Mouse (Mus musculus): ENCODE measurements at regions not wholly inside any gene's neighbourhood (a gene's known extent, or its start where the extent isn't known, plus 50 kb on each side); places are given as distances from the start of the nearest gene placed in this dataset.

DNA sequence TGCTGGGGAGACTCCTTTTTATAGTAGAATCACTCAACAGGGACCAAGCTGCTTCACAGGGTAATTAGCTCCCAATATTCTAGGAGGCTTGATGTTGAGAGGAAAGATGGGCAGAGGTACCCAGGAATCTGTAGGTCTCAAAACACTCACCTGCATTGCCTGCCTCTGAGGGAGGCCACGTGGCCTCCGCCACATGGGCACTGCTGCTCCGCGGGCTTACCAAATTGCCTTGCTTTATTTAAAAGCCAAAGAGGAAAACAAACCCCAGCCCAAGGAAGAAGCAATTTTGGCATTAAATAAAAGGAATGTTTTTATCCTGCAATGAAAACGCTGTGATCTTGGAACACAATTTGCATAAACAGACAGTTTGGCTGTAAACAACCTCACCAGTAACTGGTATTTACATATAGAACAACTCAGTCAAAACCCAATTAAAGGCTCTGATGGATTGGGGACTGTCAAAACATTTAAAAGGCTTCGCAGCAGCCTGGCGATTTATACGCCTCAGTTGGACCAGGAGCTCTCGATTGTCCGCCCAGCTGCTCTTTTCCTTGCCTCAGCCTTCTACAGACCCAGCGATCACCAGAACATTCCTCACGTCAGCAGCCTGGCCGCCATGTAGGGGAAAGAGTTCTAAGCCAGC is 259.3 kb upstream of the Kdm8 start:
- Histone ChIP-seq H3K79me2 (ENCODE audit: control insufficient read depth, insufficient read depth, low read length, poor library complexity) (no peaks in the 10 kb centered on the region), H3K36me3 (ENCODE audit: control insufficient read depth in 1 of 2, insufficient read depth in 2 of 2, low read length in 2 of 2) (no peaks in the 10 kb centered on the region), H3K9me3 (replicated peaks; ENCODE audit: insufficient read depth, low read length) (no peaks in the 10 kb centered on the region), H3K27me3 (ENCODE audit: control insufficient read depth in 1 of 2, insufficient read depth in 2 of 2, low read length in 2 of 2) (no peaks in the 10 kb centered on the region), H3K4me1 (ENCODE audit: control insufficient read depth in 1 of 2, insufficient read depth in 2 of 2, low read length in 2 of 2) (no peaks in the 10 kb centered on the region), H3K9ac (ENCODE audit: control insufficient read depth, low read depth, low read length, poor library complexity, severe bottlenecking) (no peak overlapping the region), H3K27ac (ENCODE audit: control insufficient read depth, low read depth, low read length) (no peak overlapping the region), H3K4me3 (ENCODE audit: control insufficient read depth in 1 of 2, insufficient read depth in 1 of 2, low read depth in 2 of 2, low read length in 2 of 2) (no peak overlapping the region)
- no peak for DNase-seq (ENCODE audit: low read depth, low spot score)
- TF ChIP-seq USF2 (IDR thresholded peaks at IDR 0.05; ENCODE audit: borderline replicate concordance in 1 of 2, insufficient read depth in 1 of 2, low read depth in 1 of 2, low read length in 2 of 2): no peak
- no peak for TF ChIP-seq MYC (IDR thresholded peaks at IDR 0.05; ENCODE audit: low read depth, low read length)
- no peak for TF ChIP-seq KAT2A (conservative IDR thresholded peaks at IDR 0.05; ENCODE audit: low read depth, low read length)
- no peak for TF ChIP-seq HCFC1 (IDR thresholded peaks at IDR 0.05; ENCODE audit: low read depth, low read length)
- TF ChIP-seq EP300 (IDR thresholded peaks at IDR 0.05; ENCODE audit: low read depth in 1 of 2, low read length in 2 of 2): no peak
- no peak for TF ChIP-seq SMC3 (IDR thresholded peaks at IDR 0.05; ENCODE audit: low read depth, low read length)
- TF ChIP-seq UBTF (IDR thresholded peaks at IDR 0.05; ENCODE audit: borderline replicate concordance, insufficient read depth, low read depth, low read length): no peak
- TF ChIP-seq CTCF (IDR thresholded peaks at IDR 0.05 in 2 of 3, conservative IDR thresholded peaks at IDR 0.05 in 1 of 3; ENCODE audit: control insufficient read depth in 1 of 3, insufficient read depth in 1 of 3, low read depth in 2 of 3, low read length in 3 of 3, poor library complexity in 1 of 3, severe bottlenecking in 1 of 3): no peak
- TF ChIP-seq BHLHE40 (IDR thresholded peaks at IDR 0.05; ENCODE audit: borderline replicate concordance, low read depth, low read length): no peak
- TF ChIP-seq RAD21 (IDR thresholded peaks at IDR 0.05; ENCODE audit: low read depth, low read length): no peak
- no peak for TF ChIP-seq ZC3H11A (IDR thresholded peaks at IDR 0.05; ENCODE audit: low read depth, low read length)

DNA sequence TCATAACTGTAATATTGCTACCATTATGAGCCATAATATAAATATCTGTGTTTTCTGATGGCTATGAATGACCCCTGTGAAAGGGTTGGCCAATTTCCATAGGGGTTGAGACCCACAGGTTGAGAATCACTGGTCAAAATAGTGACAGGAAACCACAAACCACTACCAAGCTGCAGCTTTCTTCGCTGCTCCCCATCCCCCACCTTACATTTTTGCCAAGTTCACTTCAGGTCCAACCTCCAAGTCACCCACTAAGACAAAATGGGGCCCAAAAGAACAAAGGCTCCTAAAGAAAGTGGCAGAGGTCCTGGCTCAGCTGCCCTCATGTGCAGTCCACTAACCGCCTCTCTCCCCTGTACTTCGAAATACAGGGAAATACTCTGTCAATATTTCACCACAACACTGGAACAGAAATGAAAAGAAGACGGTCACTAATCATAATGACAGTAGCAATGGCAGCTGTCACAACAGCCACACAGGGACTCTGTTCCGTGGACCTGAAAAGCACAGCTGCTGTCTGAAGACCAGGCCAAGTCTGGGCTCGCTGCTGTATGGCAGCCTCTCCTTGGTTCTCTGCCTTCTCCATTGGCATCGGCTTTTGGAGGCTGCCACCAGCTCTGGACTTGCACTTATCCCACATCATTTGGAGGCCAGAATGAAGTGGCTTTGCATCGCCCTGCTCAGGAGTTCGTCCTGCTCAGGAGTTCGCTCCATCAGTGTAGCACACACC is 257.3 kb upstream of the Kdm8 start:
- H3K4me1 ChIP-seq (ENCODE audit: control insufficient read depth in 1 of 2, insufficient read depth in 2 of 2, low read length in 2 of 2): no peaks in the 10 kb centered on the region
- TF ChIP-seq MEF2A (IDR thresholded peaks at IDR 0.05; ENCODE audit: extremely low read depth, insufficient replicate concordance, low read depth, low read length, poor library complexity, severe bottlenecking) (no peak), ZMIZ1 (IDR thresholded peaks at IDR 0.05; ENCODE audit: low read depth, low read length) (no peak), CHD2 (IDR thresholded peaks at IDR 0.05; ENCODE audit: low read length) (no peak), MAFK (IDR thresholded peaks at IDR 0.05; ENCODE audit: borderline replicate concordance, low read depth, low read length) (no peak), SIN3A (IDR thresholded peaks at IDR 0.05; ENCODE audit: low read length) (no peak), MYC (IDR thresholded peaks at IDR 0.05; ENCODE audit: low read depth, low read length) (no peak), TBP (IDR thresholded peaks at IDR 0.05; ENCODE audit: low read depth, low read length) (no peak), NRF1 (IDR thresholded peaks at IDR 0.05; ENCODE audit: insufficient read depth, low read depth, low read length, poor library complexity, severe bottlenecking) (no peak), NELFE (IDR thresholded peaks at IDR 0.05; ENCODE audit: low read depth, low read length) (no peak), KAT2A (conservative IDR thresholded peaks at IDR 0.05; ENCODE audit: low read depth, low read length) (no peak), RAD21 (IDR thresholded peaks at IDR 0.05; ENCODE audit: low read depth, low read length) (no peak), E2F4 (IDR thresholded peaks at IDR 0.05; ENCODE audit: borderline replicate concordance, low read depth, low read length) (no peak), MXI1 (IDR thresholded peaks at IDR 0.05; ENCODE audit: low read depth, low read length) (no peak), CHD1 (IDR thresholded peaks at IDR 0.05; ENCODE audit: low read depth, low read length) (no peak), USF1 (IDR thresholded peaks at IDR 0.05; ENCODE audit: low read depth, low read length) (no peak), ZKSCAN1 (IDR thresholded peaks at IDR 0.05; ENCODE audit: low read depth, low read length) (no peak), EP300 (IDR thresholded peaks at IDR 0.05; ENCODE audit: low read depth in 1 of 2, low read length in 2 of 2) (no peak), HCFC1 (IDR thresholded peaks at IDR 0.05; ENCODE audit: low read depth, low read length) (no peak), RCOR1 (IDR thresholded peaks at IDR 0.05; ENCODE audit: low read depth, low read length) (no peak)
- no peak overlapping the region for H3K4me3 ChIP-seq (ENCODE audit: control insufficient read depth in 1 of 2, insufficient read depth in 1 of 2, low read depth in 2 of 2, low read length in 2 of 2)
- H3K9ac ChIP-seq (ENCODE audit: control insufficient read depth, low read depth, low read length, poor library complexity, severe bottlenecking): no peak overlapping the region
- H3K27ac ChIP-seq (ENCODE audit: control insufficient read depth, low read depth, low read length): no peak overlapping the region
- H3K27me3 ChIP-seq (ENCODE audit: control insufficient read depth in 1 of 2, insufficient read depth in 2 of 2, low read length in 2 of 2): no peaks in the 10 kb centered on the region
- no peaks in the 10 kb centered on the region for H3K9me3 ChIP-seq (replicated peaks; ENCODE audit: insufficient read depth, low read length)
- H3K79me2 ChIP-seq (ENCODE audit: control insufficient read depth, insufficient read depth, low read length, poor library complexity): no peaks in the 10 kb centered on the region
- no peaks in the 10 kb centered on the region for H3K36me3 ChIP-seq (ENCODE audit: control insufficient read depth in 1 of 2, insufficient read depth in 2 of 2, low read length in 2 of 2)
- DNase-seq (ENCODE audit: low read depth, low spot score): no peak

All from MEL (cell line).